Mouse (Mus musculus): ENCODE results near the gene Ppox.

Gene Ppox

GRCm38 (mm10) chr1:171232348-171232747 is 48.6 kb downstream of the Ppox start:
- no peak for DNase-seq (ENCODE audit: low read depth, low spot score)
- Histone ChIP-seq H3K36me3 (ENCODE audit: control insufficient read depth, insufficient read depth, low read length, poor library complexity, severe bottlenecking) (no peaks in the 10 kb centered on the region; the same call in none of the 2 replicates), H3K27me3 (ENCODE audit: control insufficient read depth, insufficient read depth, low read length, poor library complexity, severe bottlenecking) (no peaks in the 10 kb centered on the region)

DNA sequence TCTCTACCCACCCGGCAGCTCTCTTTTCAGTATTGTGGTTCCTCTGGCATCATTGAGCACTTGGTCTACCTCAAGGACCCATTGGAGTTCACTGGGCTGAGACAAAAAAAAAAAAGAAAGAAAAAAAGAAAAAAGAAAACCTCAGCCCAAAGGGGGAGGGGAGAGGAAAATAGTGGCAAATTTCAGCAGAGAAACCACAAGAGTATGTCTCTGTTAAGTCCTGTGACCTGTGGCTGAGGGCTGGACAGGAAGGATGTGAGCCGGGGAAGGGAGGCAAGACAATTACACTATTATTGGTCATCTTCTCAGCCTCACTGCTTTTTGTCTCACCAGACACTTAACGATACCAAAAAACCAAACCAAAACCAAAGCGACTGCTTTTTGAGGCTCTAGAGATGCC is 49.1 kb downstream of the Ppox start:
- Histone ChIP-seq H3K27me3 (ENCODE audit: control insufficient read depth, insufficient read depth, low read length, poor library complexity, severe bottlenecking) (no peaks in the 10 kb centered on the region), H3K36me3 (ENCODE audit: control insufficient read depth, insufficient read depth, low read length, poor library complexity, severe bottlenecking) (no peaks in the 10 kb centered on the region; the same call in 1 of the 2 replicates)
- DNase-seq (ENCODE audit: low read depth, low spot score) = peak; percentile 46

- no peak for DNase-seq (ENCODE audit: low read depth, low spot score)
- Histone ChIP-seq H3K27me3 (ENCODE audit: control insufficient read depth, insufficient read depth, low read length, poor library complexity, severe bottlenecking) (no peaks in the 10 kb centered on the region), H3K36me3 (ENCODE audit: control insufficient read depth, insufficient read depth, low read length, poor library complexity, severe bottlenecking) (no peaks in the 10 kb centered on the region; the same call in 1 of the 2 replicates)
These were observed 50.8 kb downstream of the Ppox start for GRCm38 (mm10) chr1:171230215-171230614.

DNA sequence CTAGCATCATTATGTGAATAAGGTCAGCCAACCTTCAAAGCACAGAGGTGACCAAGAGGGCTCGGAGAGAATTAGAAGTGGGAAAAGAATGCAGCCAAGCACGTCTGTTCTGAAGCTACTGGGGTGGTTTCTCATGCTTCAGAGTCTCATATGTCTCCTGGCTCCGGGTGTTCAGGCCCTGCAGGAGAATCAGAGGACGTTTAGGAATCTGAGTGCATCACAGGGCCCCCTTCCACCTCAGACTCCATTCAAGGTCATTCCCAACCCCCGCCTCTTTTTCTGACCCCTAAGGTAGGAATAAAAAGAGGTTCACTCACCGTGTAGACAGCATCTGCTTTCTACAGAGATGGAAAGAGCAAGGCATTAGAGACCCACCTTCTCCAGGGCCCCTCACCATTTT is 51.2 kb downstream of the Ppox start:
- Histone ChIP-seq H3K27me3 (ENCODE audit: control insufficient read depth, insufficient read depth, low read length, poor library complexity, severe bottlenecking) (no peaks in the 10 kb centered on the region), H3K36me3 (ENCODE audit: control insufficient read depth, insufficient read depth, low read length, poor library complexity, severe bottlenecking) (no peaks in the 10 kb centered on the region)
- DNase-seq (ENCODE audit: low read depth, low spot score) = no peak

GRCm38 (mm10) chr1:171227879-171228278 is 53.1 kb downstream of the Ppox start:
- DNase-seq (ENCODE audit: low read depth, low spot score) = no peak
- H3K36me3 ChIP-seq (ENCODE audit: control insufficient read depth, insufficient read depth, low read length, poor library complexity, severe bottlenecking) = no peaks in the 10 kb centered on the region

GRCm38 (mm10) chr1:171226780-171227179 is 54.2 kb downstream of the Ppox start:
- no peaks in the 10 kb centered on the region for H3K27me3 ChIP-seq (ENCODE audit: control insufficient read depth, insufficient read depth, low read length, poor library complexity, severe bottlenecking)
- no peak for DNase-seq (ENCODE audit: low read depth, low spot score)
- H3K36me3 ChIP-seq (ENCODE audit: control insufficient read depth, insufficient read depth, low read length, poor library complexity, severe bottlenecking) = no peaks in the 10 kb centered on the region

More at GRCm38 (mm10) chr1:171227879-171228278, 53.1 kb downstream of the Ppox start:
- H3K27me3 ChIP-seq (ENCODE audit: control insufficient read depth, insufficient read depth, low read length, poor library complexity, severe bottlenecking) = no peaks in the 10 kb centered on the region

Measured in splenic B cell, adult 2 months (primary cell).